Comparison of ENCODE assay signal across 8 mouse cellular contexts in the genomic region with DNA sequence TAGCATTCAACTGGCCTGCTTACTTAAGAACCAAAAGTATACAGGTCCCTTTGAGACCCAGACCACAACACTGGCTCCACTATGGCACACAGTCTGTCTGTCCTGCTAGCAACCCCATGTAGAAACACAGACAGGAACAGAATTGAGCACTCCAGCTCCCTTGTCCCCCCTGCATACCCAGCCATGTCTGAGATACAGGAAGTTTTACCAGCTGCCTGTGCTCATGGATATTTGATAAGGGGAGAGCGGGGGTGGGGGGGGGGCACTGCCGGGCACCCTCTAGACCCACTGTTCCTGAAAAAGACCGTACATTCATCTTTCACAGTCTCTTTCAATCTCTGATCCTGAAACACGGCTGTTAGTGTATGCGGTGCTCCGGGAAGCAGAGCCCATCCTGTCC. TPM values are rescaled to one million over a fixed set of nuclear protein-coding genes. Genes with fewer than 3 reads are reported as not detected.
A peak's percentile ranks its signal among the peaks of the same experiment; 100 is the strongest.
DNase-seq lines count a peak whose midpoint lies in the region; ATAC-seq and TF ChIP-seq lines count a peak whose summit lies in the region.

No protein-coding gene starts in this region.

- no peak for TF ChIP-seq CTCF in liver, adult 2 months (IDR thresholded peaks at IDR 0.05; ENCODE audit: low read depth, low read length)

- 20% methylated on average over 6 of the region's 6 CpGs for WGBS in lung, embryonic 15.5 days
- WGBS in forebrain, embryonic 15.5 days, result 29% methylated on average over 6 of the region's 6 CpGs
- WGBS in liver, adult 2 months, result 16% methylated on average over 6 of the region's 6 CpGs
- WGBS in stomach, embryonic 15.5 days, result 25% methylated on average over 6 of the region's 6 CpGs

- H3K9ac ChIP-seq in lung, embryonic 15.5 days, result peak overlapping the region; percentile 35
- H3K9ac ChIP-seq in forebrain, embryonic 15.5 days (replicated peaks), result peak overlapping the region; percentile 52
- H3K9ac ChIP-seq in liver, adult 2 months (ENCODE audit: low read depth, low read length), result peak overlapping the region; percentile 49
- H3K9ac ChIP-seq in stomach, embryonic 15.5 days, result peak overlapping the region; percentile 19; the same call in 1 of the 2 replicates

- DNase-seq in lung, postnatal 4 days, result no peak
- no peak for DNase-seq in liver, adult 2 months (ENCODE audit: extremely low read depth, low read depth, low spot score)
- no peak for DNase-seq in layer of hippocampus, postnatal 10 days (ENCODE audit: low spot score in 2 of 2)
- no peak for DNase-seq in embryo, embryonic 10.5 days (ENCODE audit: low spot score)

- peak overlapping the region; percentile 91 for H3K4me2 ChIP-seq in lung, embryonic 15.5 days
- peak overlapping the region; percentile 94 for H3K4me2 ChIP-seq in forebrain, embryonic 15.5 days (replicated peaks)
- H3K4me2 ChIP-seq in stomach, embryonic 15.5 days, result peak overlapping the region; percentile 93

- H3K27me3 ChIP-seq in lung, embryonic 15.5 days, result no peaks in the 10 kb centered on the region
- no peaks in the 10 kb centered on the region for H3K27me3 ChIP-seq in forebrain, embryonic 15.5 days
- H3K27me3 ChIP-seq in liver, adult 2 months (ENCODE audit: control insufficient read depth, insufficient read depth, low read length), result no peaks in the 10 kb centered on the region
- no peaks in the 10 kb centered on the region for H3K27me3 ChIP-seq in stomach, embryonic 15.5 days (replicated peaks)

- peaks cover 63% of the 10 kb centered on the region for H3K79me2 ChIP-seq in liver, adult 2 months (ENCODE audit: control insufficient read depth, insufficient read depth, low read length)

- H3K4me3 ChIP-seq in lung, embryonic 15.5 days, result peak overlapping the region; percentile 38
- H3K4me3 ChIP-seq in forebrain, embryonic 15.5 days, result peak overlapping the region; percentile 95
- H3K4me3 ChIP-seq in liver, adult 2 months (ENCODE audit: insufficient read depth, low read depth, low read length), result peak overlapping the region; percentile 34
- peak overlapping the region; percentile 74 for H3K4me3 ChIP-seq in stomach, embryonic 15.5 days (replicated peaks)

- H3K4me1 ChIP-seq in lung, embryonic 15.5 days, result peaks cover 67% of the 10 kb centered on the region
- peaks cover 89% of the 10 kb centered on the region for H3K4me1 ChIP-seq in forebrain, embryonic 15.5 days
- peaks cover 40% of the 10 kb centered on the region for H3K4me1 ChIP-seq in liver, adult 2 months (ENCODE audit: control insufficient read depth, insufficient read depth, low read length)
- H3K4me1 ChIP-seq in stomach, embryonic 15.5 days, result peaks cover 72% of the 10 kb centered on the region

- H3K9me3 ChIP-seq in lung, embryonic 15.5 days, result no peaks in the 10 kb centered on the region
- no peaks in the 10 kb centered on the region for H3K9me3 ChIP-seq in forebrain, embryonic 15.5 days
- no peaks in the 10 kb centered on the region for H3K9me3 ChIP-seq in stomach, embryonic 15.5 days

- H3K27ac ChIP-seq in lung, embryonic 15.5 days, result peak overlapping the region; percentile 86
- peak overlapping the region; percentile 31; the same call in 1 of the 2 replicates for H3K27ac ChIP-seq in forebrain, embryonic 15.5 days (replicated peaks)
- H3K27ac ChIP-seq in liver, adult 2 months (replicated peaks; ENCODE audit: insufficient read depth, low read depth, low read length), result no peak overlapping the region
- peak overlapping the region; percentile 57 for H3K27ac ChIP-seq in stomach, embryonic 15.5 days

- TF ChIP-seq POLR2A in liver, adult 2 months (IDR thresholded peaks at IDR 0.05; ENCODE audit: extremely low read depth, insufficient read depth, low read length), result no peak

- H3K36me3 ChIP-seq in lung, embryonic 15.5 days, result peaks cover 4% of the 10 kb centered on the region; the same call in 1 of the 2 replicates
- 0 out of 2 replicates have a peak, but pooled peaks cover 2% of the 10 kb centered on the region for H3K36me3 ChIP-seq in forebrain, embryonic 15.5 days
- H3K36me3 ChIP-seq in liver, adult 2 months (ENCODE audit: control insufficient read depth, insufficient read depth, low read length), result 0 out of 2 replicates have a peak, but pooled peaks cover 4% of the 10 kb centered on the region
- H3K36me3 ChIP-seq in stomach, embryonic 15.5 days, result peaks cover 4% of the 10 kb centered on the region; the same call in 1 of the 2 replicates

- ATAC-seq in lung, embryonic 15.5 days (ENCODE audit: borderline replicate concordance, extremely low read depth, low FRiP score, low TSS enrichment), result no peak
- ATAC-seq in forebrain, embryonic 15.5 days (replicated peaks), result no peak
- no peak for ATAC-seq in stomach, embryonic 15.5 days (ENCODE audit: insufficient read depth, low FRiP score, low read depth)
- no peak for ATAC-seq in frontal cortex, adult (ENCODE audit: low TSS enrichment)

RNA-seq across cellular contexts. Expression of a gene that starts 5.0 kb away (rescaled TPM):
- polyA plus RNA-seq in lung, embryonic 15.5 days (2015; fragmentation: Nextera tagmentation; extraction: Ambion mirVana), result 4.1 TPM in 2 replicates
- 7.1 and 7.5 TPM in 2 replicates for polyA plus RNA-seq in forebrain, embryonic 15.5 days (2015; fragmentation: Nextera tagmentation; extraction: Ambion mirVana)
- 8.6 and 19.2 TPM in 2 replicates for total RNA-seq in liver, adult 2 months (2014; rRNA removed)
- polyA plus RNA-seq in liver, adult 2 months (2012; rRNA removed), result 4.8 and 5.7 TPM in 2 replicates
- 7.1 and 7.2 TPM in 2 replicates for polyA plus RNA-seq in stomach, embryonic 15.5 days (2015; fragmentation: Nextera tagmentation; extraction: Ambion mirVana)
- 10 to 100 TPM; 44.9 to 54.0 TPM for total RNA-seq in layer of hippocampus, postnatal 10 days (2021)

Comparison
In these comparisons a context has a peak if more than half of its experiments do, and no peak if none do; other contexts are left out.
1. H3K4me3 ChIP-seq: peak in every context shown above with its lines; median percentile 95 in forebrain, embryonic 15.5 days; 74 in stomach, embryonic 15.5 days; 38 in lung, embryonic 15.5 days; 34 in liver, adult 2 months.